Comparison of ENCODE assay signal across 23 mouse cellular contexts in genomic region chr3:90486998-90487397, GRCm38 (mm10). TPM values are rescaled to one million over a fixed set of nuclear protein-coding genes. Genes with fewer than 3 reads are reported as not detected.
DNase-seq lines count a peak whose midpoint lies in the region; ATAC-seq and TF ChIP-seq lines count a peak whose summit lies in the region.
"Had no signal": no experiment of that assay in that cellular context is flagged by ENCODE, and none has a peak within 500 bp of the region (broad histone marks: within the 10 kb centered on the region; RNA-seq: fewer than 3 reads in every experiment).

No protein-coding gene starts in this region.

- no peak overlapping the region for H3K4me3 ChIP-seq in stomach, postnatal 0 days (ENCODE audit: low read depth, low read length)
- H3K4me3 ChIP-seq: embryonic facial prominence, embryonic 10.5 days; embryonic facial prominence, embryonic 13.5 days; gastrocnemius, adult 2 months; hindbrain, embryonic 12.5 days; hindbrain, embryonic 15.5 days had no signal

- no peaks in the 10 kb centered on the region for H3K9me3 ChIP-seq in stomach, postnatal 0 days (ENCODE audit: control insufficient read depth, low read length)
- H3K9me3 ChIP-seq: embryonic facial prominence, embryonic 10.5 days; embryonic facial prominence, embryonic 13.5 days; hindbrain, embryonic 12.5 days; hindbrain, embryonic 15.5 days had no signal

- TF ChIP-seq EP300 in stomach, postnatal 0 days (optimal IDR thresholded peaks at IDR 0.05): no peak

- H3K4me2 ChIP-seq in stomach, postnatal 0 days (replicated peaks; ENCODE audit: low read depth): no peak overlapping the region
- H3K4me2 ChIP-seq: embryonic facial prominence, embryonic 13.5 days; heart, embryonic 11.5 days; hindbrain, embryonic 12.5 days; hindbrain, embryonic 15.5 days had no signal

- ATAC-seq in stomach, postnatal 0 days (ENCODE audit: low FRiP score, low TSS enrichment): peak; percentile 21; the same call in 1 of the 2 replicates
- ATAC-seq: forebrain, embryonic 14.5 days; forebrain, postnatal 0 days had no signal

- H3K27me3 ChIP-seq in stomach, postnatal 0 days (ENCODE audit: control insufficient read depth, insufficient read depth, low read length): no peaks in the 10 kb centered on the region
- H3K27me3 ChIP-seq: embryonic facial prominence, embryonic 13.5 days; hindbrain, embryonic 12.5 days; hindbrain, embryonic 15.5 days had no signal

- H3K36me3 ChIP-seq in stomach, postnatal 0 days (ENCODE audit: control insufficient read depth, insufficient read depth, low read length): peaks cover 12% of the 10 kb centered on the region

- H3K27ac ChIP-seq in stomach, postnatal 0 days (replicated peaks): peak overlapping the region; percentile 50; the same call in 1 of the 2 replicates
- H3K27ac ChIP-seq: embryonic facial prominence, embryonic 10.5 days; embryonic facial prominence, embryonic 13.5 days; gastrocnemius, adult 2 months; hindbrain, embryonic 12.5 days; hindbrain, embryonic 15.5 days had no signal

- H3K4me1 ChIP-seq in stomach, postnatal 0 days (replicated peaks; ENCODE audit: control insufficient read depth, insufficient read depth): no peaks in the 10 kb centered on the region; the same call in 1 of the 2 replicates

- no peak overlapping the region for H3K9ac ChIP-seq in stomach, postnatal 0 days (ENCODE audit: low read length)
- H3K9ac ChIP-seq: embryonic facial prominence, embryonic 13.5 days; forebrain, postnatal 0 days; hindbrain, embryonic 12.5 days; hindbrain, embryonic 15.5 days had no signal

- no peak for TF ChIP-seq CTCF in stomach, postnatal 0 days (IDR thresholded peaks at IDR 0.05; ENCODE audit: low read depth)

- peak; percentile 40 to 49 for DNase-seq in kidney, postnatal 36 days
- no peak for DNase-seq in kidney, postnatal 14 days
- DNase-seq in 3T3-L1 (ENCODE audit: low read depth, low spot score): peak; percentile 63
- DNase-seq in NIH3T3 (ENCODE audit: low read depth): peak; percentile 36
- DNase-seq in stomach, postnatal 0 days (ENCODE audit: low spot score): peak; percentile 32
- DNase-seq in cerebellum, adult 9-11 months: no peak
- no peak for DNase-seq in adipocyte (ENCODE audit: low spot score)
- DNase-seq: adrenal gland, adult 2 months; adrenal gland, postnatal 14 days; cerebellum, adult 11 months; cerebellum, adult 2 months; cerebellum, postnatal 10 days; cerebellum, postnatal 36 days; embryo, embryonic 11 days; forebrain, postnatal 0 days; gastrocnemius, adult 2 months; gastrocnemius, postnatal 14 days had no signal

- 59% methylated on average over 5 of the region's 5 CpGs for WGBS in stomach, postnatal 0 days

RNA-seq across cellular contexts. Expression of gene Snapin, which starts 3.8 kb away (rescaled TPM):
- 63.4 and 68.2 TPM in 2 replicates for polyA plus RNA-seq in stomach, postnatal 0 days (2015; fragmentation: Nextera tagmentation; extraction: Ambion mirVana)

RNA-seq across cellular contexts. Expression of gene Ilf2, which starts 11.1 kb away (rescaled TPM):
- 55.9 and 57.6 TPM in 2 replicates for polyA plus RNA-seq in stomach, postnatal 0 days (2015; fragmentation: Nextera tagmentation; extraction: Ambion mirVana)

RNA-seq across cellular contexts. Expression of gene Npr1, which starts 21.3 kb away (rescaled TPM):
- 3.0 and 3.6 TPM in 2 replicates for polyA plus RNA-seq in stomach, postnatal 0 days (2015; fragmentation: Nextera tagmentation; extraction: Ambion mirVana)

RNA-seq across cellular contexts. Expression of gene Chtop, which starts 22.3 kb away (rescaled TPM):
- 72.2 and 74.2 TPM in 2 replicates for polyA plus RNA-seq in stomach, postnatal 0 days (2015; fragmentation: Nextera tagmentation; extraction: Ambion mirVana)

RNA-seq across cellular contexts. Expression of gene S100a1, which starts 27.2 kb away (rescaled TPM):
- 386 TPM in 2 replicates for polyA plus RNA-seq in stomach, postnatal 0 days (2015; fragmentation: Nextera tagmentation; extraction: Ambion mirVana)

Comparison
In these comparisons a context has a peak if more than half of its experiments do, and no peak if none do; other contexts are left out.
1. DNase-seq: peak in kidney, postnatal 36 days (2 of 2), 3T3-L1 (single experiment), NIH3T3 (single experiment) and stomach, postnatal 0 days (single experiment); none in kidney, postnatal 14 days (single experiment), cerebellum, adult 9-11 months (single experiment) and adipocyte (single experiment).